Mouse (Mus musculus) megakaryocyte-erythroid progenitor cell, adult 5-6 weeks (primary cell): ENCODE measurements around the gene Bcl7b. TPM values are rescaled to one million over a fixed set of nuclear protein-coding genes. Genes with fewer than 3 reads are reported as not detected.

Experiments
- ATAC-seq: replicated peaks from 2 replicates; pipeline ENCODE4 v1.8.0; 2016; ENCODE audit warnings: mild to moderate bottlenecking, inconsistent platforms; ENCODE audit not compliant: severe bottlenecking, poor library complexity, low FRiP score, low TSS enrichment
- total RNA-seq, 2 experiments: library from RNA; stranded (forward) in 1 of 2; stranded (reverse) in 1 of 2; fragments of 200-1000, 215-1000 nt in 1 of 2; fragments of >200 nt in 1 of 2; fragmentation: Nextera tagmentation in 1 of 2; gene quantifications; 2 replicates each; pipeline ENCODE4 v1.2.3; 2014 to 2017

Gene Bcl7b
- total RNA-seq (2014; fragmentation: Nextera tagmentation) (37.2 and 48.3 TPM in 2 replicates), total RNA-seq (2017) (25.1 and 33.3 TPM in 2 replicates)

GRCm38 (mm10) chr5:135168063-135169062, at the start of gene Bcl7b:
Gene Bcl7b (plus strand): TSS chr5:135168283.
- peak; percentile 96 for ATAC-seq

GRCm38 (mm10) chr5:135118589-135119081, 49.4 kb upstream of the Bcl7b start:
- peak; percentile 55 for ATAC-seq

GRCm38 (mm10) chr5:135120753-135121152, 47.3 kb upstream of the Bcl7b start:
- ATAC-seq = 0 out of 2 replicates have a peak, but pooled peaks have one; percentile 35

GRCm38 (mm10) chr5:135126121-135126520, 42.0 kb upstream of the Bcl7b start:
- ATAC-seq = no peak

DNA sequence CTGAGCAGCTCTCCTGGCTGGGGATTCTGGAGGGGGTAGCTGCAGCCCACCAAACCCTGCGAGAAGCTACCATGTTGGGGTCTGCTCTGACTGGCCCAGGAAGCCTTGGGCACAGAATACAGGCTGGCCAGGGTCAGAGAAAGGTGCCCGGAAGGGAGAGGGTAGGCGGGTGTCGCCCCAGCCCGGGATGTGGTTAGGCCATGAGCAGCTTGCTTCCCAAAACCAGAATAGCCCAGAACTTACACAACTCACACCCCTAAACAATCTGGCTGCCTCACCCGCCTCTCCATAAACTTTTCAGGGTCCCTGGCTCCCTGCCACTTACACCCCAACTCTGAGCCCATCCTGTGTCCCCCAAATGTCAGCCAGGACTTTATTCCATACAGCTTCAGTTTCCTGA, 40.4 kb upstream of the Bcl7b start:
- no peak for ATAC-seq

GRCm38 (mm10) chr5:135129747-135130146, 38.3 kb upstream of the Bcl7b start:
- no peak for ATAC-seq

GRCm38 (mm10) chr5:135133736-135134405, 34.2 kb upstream of the Bcl7b start:
- ATAC-seq = peak; percentile 83

- ATAC-seq = peak; percentile 24; the same call in 1 of the 2 replicates
Measured at GRCm38 (mm10) chr5:135134534-135134933, 33.5 kb upstream of the Bcl7b start.

DNA sequence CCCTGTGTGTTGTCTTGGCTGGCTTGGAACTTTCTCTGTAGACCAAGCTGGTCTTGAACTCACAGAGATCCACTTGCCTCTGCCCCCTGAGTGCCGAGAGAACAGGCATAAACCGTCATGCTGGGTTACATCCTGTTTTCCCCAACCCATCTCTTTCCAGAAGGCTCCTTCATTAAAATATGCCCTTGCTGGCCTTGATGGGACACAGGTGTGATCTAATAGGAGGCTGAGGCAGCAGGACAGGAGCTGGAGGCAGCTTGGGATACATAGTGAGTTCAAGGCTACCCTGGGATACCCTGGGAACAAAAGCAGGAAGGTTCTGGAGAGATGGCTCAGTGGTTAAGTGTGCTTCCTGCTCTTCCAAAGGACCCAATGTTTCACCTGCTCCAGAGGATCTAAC, 28.2 kb upstream of the Bcl7b start:
- no peak for ATAC-seq

GRCm38 (mm10) chr5:135144469-135144868, 23.6 kb upstream of the Bcl7b start:
- no peak for ATAC-seq

GRCm38 (mm10) chr5:135145532-135145931, 22.6 kb upstream of the Bcl7b start:
- ATAC-seq = no peak

- ATAC-seq = no peak
Measured at GRCm38 (mm10) chr5:135145955-135146354, 22.1 kb upstream of the Bcl7b start.

DNA sequence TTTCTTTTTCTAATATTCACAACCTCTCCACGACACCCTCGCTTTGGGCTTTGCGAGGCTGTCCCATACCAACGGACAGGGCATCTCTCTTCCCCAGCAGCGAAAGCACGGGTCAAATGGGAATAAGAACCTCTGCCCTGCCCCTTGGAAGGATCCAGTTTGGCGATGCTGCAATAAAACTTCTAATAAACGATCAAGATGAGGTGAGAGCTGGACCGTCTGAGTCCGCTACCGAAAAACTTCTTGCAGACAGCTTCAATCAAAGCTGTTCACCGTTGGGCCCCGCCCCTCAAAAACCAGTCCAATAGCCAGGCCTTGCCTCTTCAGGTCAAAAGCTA, 19.4 kb upstream of the Bcl7b start:
- no peak for ATAC-seq

DNA sequence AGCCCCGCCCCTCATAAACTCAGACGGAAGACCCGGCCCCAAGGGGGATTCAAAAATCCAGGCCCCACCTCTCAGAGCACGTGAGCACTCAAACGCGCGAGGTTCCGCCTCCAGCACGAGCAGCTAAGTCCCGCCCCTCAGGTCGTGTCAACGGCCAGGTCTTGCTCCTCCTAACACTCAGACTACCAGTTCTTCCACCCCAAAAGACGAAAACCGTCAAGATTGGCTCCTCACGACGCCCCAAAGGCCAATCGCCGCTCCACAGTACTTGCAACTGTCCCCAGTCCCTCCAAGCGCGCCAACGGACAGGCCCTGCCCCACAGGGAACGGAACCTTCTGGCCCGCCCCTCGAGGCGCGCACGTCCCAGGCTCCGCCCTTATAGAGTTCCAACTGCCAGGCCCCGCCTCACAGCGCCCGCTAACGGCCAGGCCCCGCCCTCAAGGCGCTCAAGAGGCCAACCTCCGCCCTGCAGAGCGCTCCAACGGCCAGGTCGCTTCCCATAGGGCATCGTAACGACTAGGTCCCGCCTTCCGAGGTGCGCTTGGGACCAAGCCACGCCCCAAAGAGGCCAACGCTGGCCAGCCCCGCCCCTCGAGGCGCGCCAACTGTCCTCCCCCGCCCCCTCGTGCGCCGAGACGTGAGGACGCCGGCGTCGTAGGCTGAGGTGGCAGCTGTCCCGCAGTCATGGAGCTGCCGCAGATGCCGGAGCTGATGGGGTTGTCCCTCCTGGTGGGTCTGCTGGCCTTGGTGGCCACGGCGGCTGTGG, 18.8 kb upstream of the Bcl7b start, which contains the start of gene Tbl2:
Gene Tbl2, plus strand, starts transcription at position 605 of the 767 bp plus-strand sequence.
- peak; percentile 90 for ATAC-seq

DNA sequence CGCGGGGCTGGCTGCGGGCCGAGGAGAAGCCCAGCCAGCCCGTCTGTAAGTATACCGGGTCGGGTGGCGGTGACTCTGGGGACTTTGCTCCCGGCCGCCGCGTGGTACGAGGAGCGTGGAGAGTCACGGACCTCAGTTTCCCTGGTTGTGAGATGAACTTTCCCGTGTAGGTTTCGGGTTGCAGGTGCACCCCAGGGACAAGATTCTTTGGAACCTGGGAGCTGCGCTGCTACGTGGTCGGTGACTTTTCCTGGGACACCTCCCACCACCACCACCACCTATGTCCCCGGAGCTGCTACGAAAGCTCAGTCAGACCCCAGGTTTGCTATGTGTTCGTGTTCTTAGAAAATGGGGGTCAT, 18.3 kb upstream of the Bcl7b start:
- no peak for ATAC-seq

GRCm38 (mm10) chr5:135156496-135156895, 11.6 kb upstream of the Bcl7b start:
- ATAC-seq = no peak

- no peak for ATAC-seq
Measured at GRCm38 (mm10) chr5:135161221-135161620, 6.9 kb upstream of the Bcl7b start.

DNA sequence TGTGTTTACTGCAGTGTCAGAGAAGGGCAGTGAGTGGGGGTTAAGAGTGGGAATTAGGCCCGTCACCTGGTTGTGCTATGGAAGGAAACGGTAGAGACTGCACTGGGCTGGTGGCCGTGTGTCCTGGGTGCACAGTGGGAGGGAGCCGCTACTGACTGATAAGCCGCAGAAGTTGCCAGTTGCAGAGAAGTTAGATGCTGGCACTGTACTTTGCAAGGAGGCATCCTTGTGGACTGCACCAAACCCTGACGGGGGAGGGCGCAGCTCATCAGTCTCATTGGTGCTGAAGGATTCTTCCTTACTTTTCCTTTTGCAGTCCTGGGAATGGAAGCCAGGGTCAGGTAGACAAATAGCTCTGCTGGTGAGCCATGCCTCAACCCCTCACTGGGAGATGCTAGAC, 6.4 kb upstream of the Bcl7b start:
- ATAC-seq = peak; percentile 44

- no peak for ATAC-seq
Measured at GRCm38 (mm10) chr5:135162361-135162760, 5.7 kb upstream of the Bcl7b start.

GRCm38 (mm10) chr5:135162821-135163220, 5.3 kb upstream of the Bcl7b start:
- no peak for ATAC-seq
